Mouse (Mus musculus) testis, postnatal 14 days (tissue): ENCODE data around the gene Cdkl1.
A peak's percentile ranks its signal among the peaks of the same experiment; 100 is the strongest.

Source experiments
- DNase-seq: peaks from one replicate; pipeline ENCODE4 v3.0.0; 2021; ENCODE audit warnings: low spot score

The Cdkl1 gene

DNA sequence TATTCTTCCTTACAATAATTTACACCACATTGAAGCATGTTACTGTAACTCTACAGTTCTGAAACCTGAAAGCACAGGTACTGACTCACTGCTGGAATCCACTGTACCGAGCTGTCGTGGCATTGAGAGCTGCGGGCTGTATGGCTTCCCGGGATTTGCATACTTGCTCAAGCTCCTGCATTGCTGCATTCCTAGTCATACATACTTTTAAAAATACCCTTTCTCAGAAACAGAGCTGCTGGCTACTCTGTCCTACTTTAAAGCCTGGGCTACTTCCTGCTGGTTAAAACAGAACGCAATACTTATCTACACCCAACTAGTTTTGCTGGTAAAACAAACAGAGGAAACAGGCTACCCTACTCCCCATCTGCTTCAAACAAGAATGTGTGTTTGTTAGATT is 46.9 kb downstream of the Cdkl1 start:
- no peak for DNase-seq

GRCm38 (mm10) chr12:69741965-69742364 is 49.1 kb downstream of the Cdkl1 start:
- no peak for DNase-seq

DNA sequence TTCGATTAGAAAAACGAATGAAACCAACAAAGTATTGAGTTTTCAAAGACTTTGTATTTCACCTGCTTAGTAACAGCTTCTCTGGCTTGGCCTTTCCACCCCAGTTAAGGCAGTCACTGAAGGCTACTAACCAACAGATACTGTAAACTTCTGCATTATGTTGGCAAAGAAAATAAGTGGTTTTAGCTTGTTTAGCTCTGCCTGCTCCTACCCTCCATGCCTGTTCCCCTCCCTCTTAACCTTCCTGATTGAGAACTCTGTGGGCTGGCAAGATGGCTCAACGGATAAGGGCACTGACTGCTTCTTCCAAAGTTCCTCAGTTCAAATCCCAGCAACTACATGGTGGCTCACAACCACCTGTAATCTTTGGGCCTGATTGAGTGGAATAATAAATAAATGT is 57.1 kb downstream of the Cdkl1 start:
- DNase-seq = no peak

GRCm38 (mm10) chr12:69733518-69733917 is 57.5 kb downstream of the Cdkl1 start:
- no peak for DNase-seq

DNA sequence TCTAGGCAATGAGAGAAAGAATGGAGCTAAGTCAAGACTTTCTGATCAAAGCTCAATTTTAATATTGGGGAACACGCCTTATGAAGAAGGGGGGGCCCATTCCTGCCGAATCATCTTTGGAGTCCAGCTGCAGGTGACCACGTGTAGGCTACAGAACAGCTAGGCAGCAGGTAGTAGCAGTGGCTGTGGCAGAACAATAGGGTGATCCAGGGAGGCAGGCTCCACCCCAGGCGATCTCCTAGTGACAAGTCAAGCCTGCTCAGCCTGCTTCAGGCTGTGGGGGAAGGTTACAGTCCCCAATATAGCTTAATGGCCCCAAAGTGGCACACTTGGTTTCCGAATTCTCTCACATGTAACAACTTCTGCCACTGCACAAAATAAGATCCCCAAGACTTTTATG is 58.8 kb downstream of the Cdkl1 start:
- DNase-seq = no peak

- no peak for DNase-seq
Measured at GRCm38 (mm10) chr12:69730306-69730705, 60.8 kb downstream of the Cdkl1 start.

- no peak for DNase-seq
Measured at GRCm38 (mm10) chr12:69729246-69729645, 61.8 kb downstream of the Cdkl1 start.

- DNase-seq = peak; percentile 96
Measured at GRCm38 (mm10) chr12:69724711-69725460, 66.2 kb downstream of the Cdkl1 start, which contains the start of the genes L2hgdh and Atp5s. Gene L2hgdh, minus strand, starts transcription at chr12:69724873. Gene Atp5s, plus strand, starts transcription at chr12:69724950.

GRCm38 (mm10) chr12:69724018-69724710 is 66.9 kb downstream of the Cdkl1 start:
- DNase-seq = no peak

GRCm38 (mm10) chr12:69723376-69723775 is 67.7 kb downstream of the Cdkl1 start:
- no peak for DNase-seq

DNA sequence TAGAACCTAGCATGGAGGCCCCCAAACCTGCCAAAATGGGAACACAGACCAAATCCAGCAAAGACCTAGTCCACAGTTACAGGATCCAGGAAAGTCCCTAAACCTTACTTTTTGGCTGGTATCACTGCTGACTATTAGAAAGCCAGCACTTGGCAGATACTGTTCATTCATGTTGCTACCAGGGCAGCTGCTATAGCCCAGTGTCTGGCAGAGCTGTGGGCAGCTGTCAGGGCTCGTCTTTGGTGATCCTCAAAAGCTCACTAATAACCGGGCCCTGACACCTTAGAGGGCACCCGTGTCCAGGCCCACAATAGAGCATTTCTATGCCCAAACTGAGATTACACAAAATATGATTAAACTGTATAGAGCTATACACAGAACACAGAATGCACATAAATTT is 68.2 kb downstream of the Cdkl1 start:
- no peak for DNase-seq

DNA sequence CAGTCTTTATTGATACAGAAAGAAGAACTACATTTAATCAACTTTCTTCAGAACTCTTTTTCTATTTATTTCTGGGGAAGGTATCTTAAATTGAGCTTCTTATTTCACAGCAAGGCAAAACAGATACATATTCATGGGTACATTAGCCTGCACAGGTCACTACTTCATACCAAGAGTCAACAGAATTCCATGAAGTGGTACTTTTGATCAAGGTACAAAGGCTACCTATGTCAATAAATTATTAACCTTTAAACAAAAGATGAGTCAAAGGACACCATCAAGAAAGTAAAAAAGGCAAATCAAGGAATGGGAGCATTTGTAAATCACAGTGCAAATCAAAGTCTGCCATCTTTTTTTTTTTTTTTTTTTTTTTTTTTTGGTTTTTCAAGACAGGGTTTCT is 77.4 kb downstream of the Cdkl1 start:
- no peak for DNase-seq

- DNase-seq = no peak
Measured at GRCm38 (mm10) chr12:69704799-69705458, 86.1 kb downstream of the Cdkl1 start.

DNA sequence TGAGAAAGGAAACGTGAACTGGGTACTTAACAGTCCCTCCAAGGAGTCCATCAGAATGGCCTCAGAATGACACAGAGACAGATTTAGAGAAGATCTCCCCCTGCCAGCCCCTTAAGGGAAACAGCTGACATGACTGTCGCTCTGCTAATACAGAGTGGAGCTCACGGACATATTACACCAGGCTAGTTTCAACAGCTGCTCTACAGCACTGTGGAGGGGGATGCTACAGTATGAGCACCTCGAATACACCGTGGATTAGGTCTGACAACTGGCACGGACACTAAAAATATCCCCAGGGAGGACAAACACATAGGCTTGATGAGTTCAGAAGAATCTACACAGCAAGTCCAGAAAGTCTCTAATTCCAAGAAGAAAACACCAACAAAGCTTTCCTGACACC is 92.7 kb downstream of the Cdkl1 start:
- no peak for DNase-seq
